Mouse (Mus musculus): ENCODE measurements around the gene Gpatch1. TPM values are rescaled to one million over a fixed set of nuclear protein-coding genes. Genes with fewer than 3 reads are reported as not detected.

Gene Gpatch1
- total and polyA plus RNA-seq, 3 experiments, result 13.4 to 27.1 (median 17.3) TPM

- H3K9me3 ChIP-seq (replicated peaks), result no peaks in the 10 kb centered on the region
- H3K4me1 ChIP-seq (ENCODE audit: insufficient read depth, low read depth, low read length), result peaks cover 24% of the 10 kb centered on the region
- DNase-seq (ENCODE audit: low spot score) (no peak), ATAC-seq (ENCODE audit: extremely low read depth, insufficient number of reproducible peaks, low FRiP score, poor library complexity, severe bottlenecking) (no peak)
- no peak overlapping the region for H3K4me3 ChIP-seq (ENCODE audit: low read depth, low read length)
- H3K36me3 ChIP-seq (replicated peaks), result peaks cover 38% of the 10 kb centered on the region
- H3K27me3 ChIP-seq (ENCODE audit: insufficient read depth, low read length), result no peaks in the 10 kb centered on the region
- no peak for TF ChIP-seq TAL1 (conservative IDR thresholded peaks at IDR 0.05; ENCODE audit: low read depth, low read length)
- no peak for TF ChIP-seq GATA2 (IDR thresholded peaks at IDR 0.05; ENCODE audit: borderline replicate concordance, low read depth, low read length)
- no peak for TF ChIP-seq GATA1 (IDR thresholded peaks at IDR 0.05; ENCODE audit: borderline replicate concordance, low read length)
- no peak for TF ChIP-seq POLR2AphosphoS5 (IDR thresholded peaks at IDR 0.05; ENCODE audit: insufficient replicate concordance, low read depth, low read length)
- no peak for TF ChIP-seq CTCF (IDR thresholded peaks at IDR 0.05; ENCODE audit: low read depth, low read length)
Observed at GRCm38 (mm10) chr7:35314156-35314555, 4.1 kb downstream of the Gpatch1 start.

GRCm38 (mm10) chr7:35311214-35311613 is 7.0 kb downstream of the Gpatch1 start:
- ATAC-seq (ENCODE audit: extremely low read depth, insufficient number of reproducible peaks, low FRiP score, poor library complexity, severe bottlenecking) (no peak), DNase-seq (ENCODE audit: low spot score) (no peak)
- no peak for TF ChIP-seq CTCF (IDR thresholded peaks at IDR 0.05; ENCODE audit: low read depth, low read length)
- no peak for TF ChIP-seq GATA1 (IDR thresholded peaks at IDR 0.05; ENCODE audit: borderline replicate concordance, low read length)
- no peak for TF ChIP-seq GATA2 (IDR thresholded peaks at IDR 0.05; ENCODE audit: borderline replicate concordance, low read depth, low read length)
- no peak for TF ChIP-seq TAL1 (conservative IDR thresholded peaks at IDR 0.05; ENCODE audit: low read depth, low read length)
- TF ChIP-seq POLR2AphosphoS5 (IDR thresholded peaks at IDR 0.05; ENCODE audit: insufficient replicate concordance, low read depth, low read length), result no peak
- Histone ChIP-seq H3K4me1 (ENCODE audit: insufficient read depth, low read depth, low read length) (peaks cover 6% of the 10 kb centered on the region; the same call in 1 of the 2 replicates), H3K9me3 (replicated peaks) (no peaks in the 10 kb centered on the region), H3K4me3 (ENCODE audit: low read depth, low read length) (no peak overlapping the region), H3K27me3 (ENCODE audit: insufficient read depth, low read length) (no peaks in the 10 kb centered on the region), H3K36me3 (replicated peaks) (peaks cover 65% of the 10 kb centered on the region)

GRCm38 (mm10) chr7:35300792-35301191 is 17.4 kb downstream of the Gpatch1 start:
- Histone ChIP-seq H3K4me1 (ENCODE audit: insufficient read depth, low read depth, low read length) (no peaks in the 10 kb centered on the region), H3K27me3 (ENCODE audit: insufficient read depth, low read length) (no peaks in the 10 kb centered on the region), H3K4me3 (ENCODE audit: low read depth, low read length) (no peak overlapping the region), H3K9me3 (replicated peaks) (no peaks in the 10 kb centered on the region), H3K36me3 (replicated peaks) (peaks cover 77% of the 10 kb centered on the region)
- ATAC-seq (ENCODE audit: extremely low read depth, insufficient number of reproducible peaks, low FRiP score, poor library complexity, severe bottlenecking) (no peak), DNase-seq (ENCODE audit: low spot score) (no peak)
- TF ChIP-seq GATA2 (IDR thresholded peaks at IDR 0.05; ENCODE audit: borderline replicate concordance, low read depth, low read length), result no peak
- TF ChIP-seq TAL1 (conservative IDR thresholded peaks at IDR 0.05; ENCODE audit: low read depth, low read length), result no peak
- TF ChIP-seq CTCF (IDR thresholded peaks at IDR 0.05; ENCODE audit: low read depth, low read length), result no peak
- TF ChIP-seq GATA1 (IDR thresholded peaks at IDR 0.05; ENCODE audit: borderline replicate concordance, low read length), result no peak
- no peak for TF ChIP-seq POLR2AphosphoS5 (IDR thresholded peaks at IDR 0.05; ENCODE audit: insufficient replicate concordance, low read depth, low read length)

GRCm38 (mm10) chr7:35299656-35300055 is 18.6 kb downstream of the Gpatch1 start:
- Histone ChIP-seq H3K27me3 (ENCODE audit: insufficient read depth, low read length) (no peaks in the 10 kb centered on the region), H3K4me1 (ENCODE audit: insufficient read depth, low read depth, low read length) (no peaks in the 10 kb centered on the region), H3K9me3 (replicated peaks) (no peaks in the 10 kb centered on the region), H3K36me3 (replicated peaks) (peaks cover 79% of the 10 kb centered on the region), H3K4me3 (ENCODE audit: low read depth, low read length) (no peak overlapping the region)
- DNase-seq (ENCODE audit: low spot score) (no peak), ATAC-seq (ENCODE audit: extremely low read depth, insufficient number of reproducible peaks, low FRiP score, poor library complexity, severe bottlenecking) (no peak)
- TF ChIP-seq GATA2 (IDR thresholded peaks at IDR 0.05; ENCODE audit: borderline replicate concordance, low read depth, low read length) (no peak), TAL1 (conservative IDR thresholded peaks at IDR 0.05; ENCODE audit: low read depth, low read length) (no peak), POLR2AphosphoS5 (IDR thresholded peaks at IDR 0.05; ENCODE audit: insufficient replicate concordance, low read depth, low read length) (no peak), GATA1 (IDR thresholded peaks at IDR 0.05; ENCODE audit: borderline replicate concordance, low read length) (no peak), CTCF (IDR thresholded peaks at IDR 0.05; ENCODE audit: low read depth, low read length) (no peak)

- peaks cover 86% of the 10 kb centered on the region for H3K36me3 ChIP-seq (replicated peaks)
- no peaks in the 10 kb centered on the region for H3K9me3 ChIP-seq (replicated peaks)
- H3K4me1 ChIP-seq (ENCODE audit: insufficient read depth, low read depth, low read length), result no peaks in the 10 kb centered on the region
- no peak for TF ChIP-seq CTCF (IDR thresholded peaks at IDR 0.05; ENCODE audit: low read depth, low read length)
- TF ChIP-seq GATA1 (IDR thresholded peaks at IDR 0.05; ENCODE audit: borderline replicate concordance, low read length), result no peak
- TF ChIP-seq TAL1 (conservative IDR thresholded peaks at IDR 0.05; ENCODE audit: low read depth, low read length), result no peak
- TF ChIP-seq POLR2AphosphoS5 (IDR thresholded peaks at IDR 0.05; ENCODE audit: insufficient replicate concordance, low read depth, low read length), result no peak
- no peak for TF ChIP-seq GATA2 (IDR thresholded peaks at IDR 0.05; ENCODE audit: borderline replicate concordance, low read depth, low read length)
- H3K27me3 ChIP-seq (ENCODE audit: insufficient read depth, low read length), result no peaks in the 10 kb centered on the region
- ATAC-seq (ENCODE audit: extremely low read depth, insufficient number of reproducible peaks, low FRiP score, poor library complexity, severe bottlenecking) (no peak), DNase-seq (ENCODE audit: low spot score) (no peak)
- no peak overlapping the region for H3K4me3 ChIP-seq (ENCODE audit: low read depth, low read length)
Observed at GRCm38 (mm10) chr7:35297886-35298285, 20.4 kb downstream of the Gpatch1 start.

- Histone ChIP-seq H3K9me3 (replicated peaks) (no peaks in the 10 kb centered on the region), H3K4me3 (ENCODE audit: low read depth, low read length) (no peak overlapping the region), H3K27me3 (ENCODE audit: insufficient read depth, low read length) (no peaks in the 10 kb centered on the region), H3K36me3 (replicated peaks) (peaks cover 87% of the 10 kb centered on the region), H3K4me1 (ENCODE audit: insufficient read depth, low read depth, low read length) (no peaks in the 10 kb centered on the region)
- DNase-seq (ENCODE audit: low spot score) (no peak), ATAC-seq (ENCODE audit: extremely low read depth, insufficient number of reproducible peaks, low FRiP score, poor library complexity, severe bottlenecking) (no peak)
- no peak for TF ChIP-seq TAL1 (conservative IDR thresholded peaks at IDR 0.05; ENCODE audit: low read depth, low read length)
- TF ChIP-seq GATA1 (IDR thresholded peaks at IDR 0.05; ENCODE audit: borderline replicate concordance, low read length), result no peak
- no peak for TF ChIP-seq POLR2AphosphoS5 (IDR thresholded peaks at IDR 0.05; ENCODE audit: insufficient replicate concordance, low read depth, low read length)
- no peak for TF ChIP-seq GATA2 (IDR thresholded peaks at IDR 0.05; ENCODE audit: borderline replicate concordance, low read depth, low read length)
- no peak for TF ChIP-seq CTCF (IDR thresholded peaks at IDR 0.05; ENCODE audit: low read depth, low read length)
Observed at GRCm38 (mm10) chr7:35295631-35296030, 22.6 kb downstream of the Gpatch1 start.
